Mouse (Mus musculus): ENCODE results near the gene Mdfi. TPM values are rescaled to one million over a fixed set of nuclear protein-coding genes. Genes with fewer than 3 reads are reported as not detected.
A peak's percentile ranks its signal among the peaks of the same experiment; 100 is the strongest.

Gene Mdfi
- polyA plus RNA-seq, 1 experiment from 2014 or later = 24.7 TPM

GRCm38 (mm10) chr17:47815446-47815845 is 19.0 kb downstream of the Mdfi start:
- H3K4me3 ChIP-seq (ENCODE audit: low read depth, low read length) = no peak overlapping the region
- no peaks in the 10 kb centered on the region for H3K36me3 ChIP-seq (ENCODE audit: control insufficient read depth, insufficient read depth, low read length)
- no peak overlapping the region for H3K27ac ChIP-seq (ENCODE audit: low read depth, low read length)
- H3K27me3 ChIP-seq (ENCODE audit: control insufficient read depth, insufficient read depth, low read length) = no peaks in the 10 kb centered on the region
- H3K4me2 ChIP-seq = no peak overlapping the region
- no peaks in the 10 kb centered on the region for H3K9me3 ChIP-seq (ENCODE audit: control insufficient read depth, low read length)
- DNase-seq (ENCODE audit: low spot score, missing footprints) (no peak), ATAC-seq (ENCODE audit: low FRiP score) (no peak; the same call in 1 of the 2 replicates)
- H3K9ac ChIP-seq (ENCODE audit: low read length) = no peak overlapping the region
- no peaks in the 10 kb centered on the region for H3K4me1 ChIP-seq (ENCODE audit: control insufficient read depth, insufficient read depth, low read length)
- WGBS = 64% methylated on average over 10 of the region's 10 CpGs

DNA sequence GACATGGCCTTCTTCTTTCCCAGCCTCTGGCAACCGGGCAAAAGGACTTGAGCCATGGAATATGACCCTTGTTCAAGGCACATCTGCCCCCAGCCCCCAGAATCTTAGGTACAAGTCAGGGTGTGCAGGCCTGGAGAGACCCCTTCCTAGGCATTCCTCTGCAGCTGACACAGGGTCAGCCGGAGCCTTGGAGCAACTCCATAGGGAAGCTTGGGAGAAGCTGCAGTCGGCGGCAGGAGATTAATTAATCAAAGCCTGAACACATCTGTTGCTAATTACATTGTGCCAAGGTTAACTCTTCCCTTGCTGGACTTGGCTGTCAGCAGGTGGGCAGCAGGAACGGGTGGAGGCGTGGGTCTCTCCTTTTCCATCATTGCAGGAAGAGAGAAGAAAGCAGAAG is 20.0 kb downstream of the Mdfi start:
- H3K4me1 ChIP-seq (ENCODE audit: control insufficient read depth, insufficient read depth, low read length) = no peaks in the 10 kb centered on the region
- no peak overlapping the region for H3K9ac ChIP-seq (ENCODE audit: low read length)
- no peaks in the 10 kb centered on the region for H3K27me3 ChIP-seq (ENCODE audit: control insufficient read depth, insufficient read depth, low read length)
- H3K4me2 ChIP-seq = no peak overlapping the region
- 31% methylated on average over 6 of the region's 6 CpGs for WGBS
- no peak overlapping the region for H3K4me3 ChIP-seq (ENCODE audit: low read depth, low read length)
- no peak overlapping the region for H3K27ac ChIP-seq (ENCODE audit: low read depth, low read length)
- DNase-seq (ENCODE audit: low spot score, missing footprints) (no peak), ATAC-seq (ENCODE audit: low FRiP score) (no peak)
- no peaks in the 10 kb centered on the region for H3K36me3 ChIP-seq (ENCODE audit: control insufficient read depth, insufficient read depth, low read length)
- H3K9me3 ChIP-seq (ENCODE audit: control insufficient read depth, low read length) = no peaks in the 10 kb centered on the region

GRCm38 (mm10) chr17:47813616-47814015 is 20.9 kb downstream of the Mdfi start:
- 65% methylated on average over 5 of the region's 5 CpGs for WGBS
- Histone ChIP-seq H3K9me3 (ENCODE audit: control insufficient read depth, low read length) (no peaks in the 10 kb centered on the region), H3K27me3 (ENCODE audit: control insufficient read depth, insufficient read depth, low read length) (no peaks in the 10 kb centered on the region), H3K36me3 (ENCODE audit: control insufficient read depth, insufficient read depth, low read length) (no peaks in the 10 kb centered on the region), H3K4me1 (ENCODE audit: control insufficient read depth, insufficient read depth, low read length) (no peaks in the 10 kb centered on the region), H3K4me3 (ENCODE audit: low read depth, low read length) (no peak overlapping the region), H3K9ac (ENCODE audit: low read length) (no peak overlapping the region), H3K4me2 (no peak overlapping the region), H3K27ac (ENCODE audit: low read depth, low read length) (no peak overlapping the region)
- DNase-seq (ENCODE audit: low spot score, missing footprints) (no peak), ATAC-seq (ENCODE audit: low FRiP score) (no peak)

DNA sequence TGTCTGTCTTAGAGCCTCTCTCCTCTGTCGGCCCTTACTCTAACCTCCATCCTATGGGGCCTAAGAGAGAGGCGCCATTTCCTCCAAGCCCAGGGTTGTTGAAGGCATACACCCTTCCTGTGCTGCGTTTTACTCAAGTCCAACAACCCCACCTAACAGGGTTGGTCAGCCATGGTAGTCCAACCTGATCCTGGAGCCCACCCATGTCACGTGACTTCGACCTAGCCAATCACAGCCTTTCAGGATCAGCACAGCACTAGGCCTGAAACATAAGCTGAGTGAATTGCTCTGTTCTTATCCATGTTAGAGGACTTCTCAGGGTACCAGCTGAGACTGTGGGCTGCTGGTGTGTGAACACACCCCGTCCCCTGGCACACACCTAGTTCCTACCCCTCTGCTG is 22.3 kb downstream of the Mdfi start:
- Histone ChIP-seq H3K4me2 (no peak overlapping the region), H3K27ac (ENCODE audit: low read depth, low read length) (no peak overlapping the region), H3K4me1 (ENCODE audit: control insufficient read depth, insufficient read depth, low read length) (no peaks in the 10 kb centered on the region), H3K9ac (ENCODE audit: low read length) (no peak overlapping the region), H3K9me3 (ENCODE audit: control insufficient read depth, low read length) (no peaks in the 10 kb centered on the region), H3K4me3 (ENCODE audit: low read depth, low read length) (no peak overlapping the region), H3K27me3 (ENCODE audit: control insufficient read depth, insufficient read depth, low read length) (no peaks in the 10 kb centered on the region), H3K36me3 (ENCODE audit: control insufficient read depth, insufficient read depth, low read length) (no peaks in the 10 kb centered on the region)
- DNase-seq (ENCODE audit: low spot score, missing footprints) (no peak), ATAC-seq (ENCODE audit: low FRiP score) (no peak)
- WGBS = 84% methylated on average over 6 of the region's 6 CpGs

- ATAC-seq (ENCODE audit: low FRiP score) (no peak), DNase-seq (ENCODE audit: low spot score, missing footprints) (no peak)
- Histone ChIP-seq H3K9ac (ENCODE audit: low read length) (no peak overlapping the region), H3K4me1 (ENCODE audit: control insufficient read depth, insufficient read depth, low read length) (no peaks in the 10 kb centered on the region), H3K4me2 (no peak overlapping the region), H3K27me3 (ENCODE audit: control insufficient read depth, insufficient read depth, low read length) (no peaks in the 10 kb centered on the region), H3K9me3 (ENCODE audit: control insufficient read depth, low read length) (no peaks in the 10 kb centered on the region), H3K4me3 (ENCODE audit: low read depth, low read length) (no peak overlapping the region), H3K36me3 (ENCODE audit: control insufficient read depth, insufficient read depth, low read length) (no peaks in the 10 kb centered on the region), H3K27ac (ENCODE audit: low read depth, low read length) (no peak overlapping the region)
- 80% methylated on average over 15 of the region's 15 CpGs for whole genome bisulfite sequencing
Observed at GRCm38 (mm10) chr17:47811265-47811800, 23.2 kb downstream of the Mdfi start.

- DNase-seq (ENCODE audit: low spot score, missing footprints) (no peak), ATAC-seq (ENCODE audit: low FRiP score) (no peak)
- Histone ChIP-seq H3K9ac (ENCODE audit: low read length) (no peak overlapping the region), H3K36me3 (ENCODE audit: control insufficient read depth, insufficient read depth, low read length) (no peaks in the 10 kb centered on the region), H3K4me2 (no peak overlapping the region), H3K4me3 (ENCODE audit: low read depth, low read length) (no peak overlapping the region), H3K27ac (ENCODE audit: low read depth, low read length) (no peak overlapping the region), H3K9me3 (ENCODE audit: control insufficient read depth, low read length) (no peaks in the 10 kb centered on the region), H3K27me3 (ENCODE audit: control insufficient read depth, insufficient read depth, low read length) (no peaks in the 10 kb centered on the region), H3K4me1 (ENCODE audit: control insufficient read depth, insufficient read depth, low read length) (peaks cover 8% of the 10 kb centered on the region; the same call in 1 of the 2 replicates)
- 55% methylated on average over 9 of the region's 9 CpGs for WGBS
Observed at GRCm38 (mm10) chr17:47806230-47806629, 28.3 kb downstream of the Mdfi start.

- H3K4me1 ChIP-seq (ENCODE audit: control insufficient read depth, insufficient read depth, low read length) = peaks cover 8% of the 10 kb centered on the region; the same call in 1 of the 2 replicates
- H3K9me3 ChIP-seq (ENCODE audit: control insufficient read depth, low read length) = no peaks in the 10 kb centered on the region
- DNase-seq (ENCODE audit: low spot score, missing footprints) = no peak
- 28% methylated on average over 13 of the region's 13 CpGs for WGBS
- no peak overlapping the region for H3K9ac ChIP-seq (ENCODE audit: low read length)
- no peaks in the 10 kb centered on the region for H3K36me3 ChIP-seq (ENCODE audit: control insufficient read depth, insufficient read depth, low read length)
- ATAC-seq (ENCODE audit: low FRiP score) = 0 out of 2 replicates have a peak, but pooled peaks have one; percentile 44
- H3K4me3 ChIP-seq (ENCODE audit: low read depth, low read length) = no peak overlapping the region
- H3K4me2 ChIP-seq = no peak overlapping the region
- H3K27ac ChIP-seq (ENCODE audit: low read depth, low read length) = no peak overlapping the region
- no peaks in the 10 kb centered on the region for H3K27me3 ChIP-seq (ENCODE audit: control insufficient read depth, insufficient read depth, low read length)
Observed at GRCm38 (mm10) chr17:47805047-47805835, 29.2 kb downstream of the Mdfi start.

- no peak overlapping the region for H3K27ac ChIP-seq (ENCODE audit: low read depth, low read length)
- peaks cover 8% of the 10 kb centered on the region; the same call in 1 of the 2 replicates for H3K4me1 ChIP-seq (ENCODE audit: control insufficient read depth, insufficient read depth, low read length)
- 91% methylated on average over 4 of the region's 4 CpGs for WGBS
- H3K27me3 ChIP-seq (ENCODE audit: control insufficient read depth, insufficient read depth, low read length) = no peaks in the 10 kb centered on the region
- ATAC-seq (ENCODE audit: low FRiP score) (no peak), DNase-seq (ENCODE audit: low spot score, missing footprints) (no peak)
- H3K36me3 ChIP-seq (ENCODE audit: control insufficient read depth, insufficient read depth, low read length) = no peaks in the 10 kb centered on the region
- no peak overlapping the region for H3K4me2 ChIP-seq
- no peaks in the 10 kb centered on the region for H3K9me3 ChIP-seq (ENCODE audit: control insufficient read depth, low read length)
- H3K4me3 ChIP-seq (ENCODE audit: low read depth, low read length) = no peak overlapping the region
- H3K9ac ChIP-seq (ENCODE audit: low read length) = no peak overlapping the region
Observed at GRCm38 (mm10) chr17:47803662-47804061, 30.8 kb downstream of the Mdfi start.

- Histone ChIP-seq H3K27ac (ENCODE audit: low read depth, low read length) (no peak overlapping the region), H3K4me2 (no peak overlapping the region), H3K4me1 (ENCODE audit: control insufficient read depth, insufficient read depth, low read length) (peaks cover 8% of the 10 kb centered on the region; the same call in 1 of the 2 replicates), H3K9me3 (ENCODE audit: control insufficient read depth, low read length) (no peaks in the 10 kb centered on the region), H3K27me3 (ENCODE audit: control insufficient read depth, insufficient read depth, low read length) (no peaks in the 10 kb centered on the region), H3K36me3 (ENCODE audit: control insufficient read depth, insufficient read depth, low read length) (no peaks in the 10 kb centered on the region), H3K9ac (ENCODE audit: low read length) (no peak overlapping the region), H3K4me3 (ENCODE audit: low read depth, low read length) (no peak overlapping the region)
- DNase-seq (ENCODE audit: low spot score, missing footprints) (no peak), ATAC-seq (ENCODE audit: low FRiP score) (no peak)
- WGBS = 22% methylated on average over 8 of the region's 8 CpGs
Observed at GRCm38 (mm10) chr17:47802806-47803205, 31.7 kb downstream of the Mdfi start.

Data from midbrain, embryonic 11.5 days (tissue).